Mouse (Mus musculus) inflammation-experienced regulatory T-cells, adult 6 months (primary cell): ENCODE measurements around the gene Vmn2r7. TPM values are rescaled to one million over a fixed set of nuclear protein-coding genes. Genes with fewer than 3 reads are reported as not detected.
"Not testable (repeated sequence)": the region's sequence is repeated elsewhere in the genome, so short reads cannot be mapped to it uniquely, and the experiment has no call there.

Source experiments
- ATAC-seq: one replicate; pipeline ENCODE4 v1.8.0; 2017
- polyA plus RNA-seq, 3 experiments: library from polyadenylated mRNA; unstranded; fragments of 100-300 nt; shearing (Covaris generic); gene quantifications; one replicate each; pipeline ENCODE4 v1.2.1; 2017

Vmn2r7 gene
- not detected for polyA plus RNA-seq

DNA sequence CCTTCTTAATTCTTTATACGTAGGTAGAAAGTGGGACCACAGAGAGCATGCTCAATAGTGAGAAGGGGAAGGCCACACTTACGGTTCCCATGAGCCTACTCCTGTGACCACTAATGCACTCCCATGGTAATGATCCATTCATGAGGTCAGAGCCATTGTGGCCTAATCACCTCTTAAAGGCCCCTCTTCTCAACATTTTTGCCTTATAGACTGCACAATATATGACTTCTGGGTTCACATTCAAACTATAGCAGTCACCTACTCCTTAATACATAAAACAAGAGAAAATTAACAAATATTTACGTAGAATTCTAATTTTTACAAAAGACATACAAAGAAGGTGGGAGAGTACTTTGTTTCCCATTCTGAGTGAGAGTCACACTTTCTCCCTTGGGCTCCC lies at the start of gene Vmn2r7:
TSS of gene Vmn2r7 (minus strand) at position 101 of the 400 bp plus-strand sequence.
- not testable (repeated sequence) for ATAC-seq

DNA sequence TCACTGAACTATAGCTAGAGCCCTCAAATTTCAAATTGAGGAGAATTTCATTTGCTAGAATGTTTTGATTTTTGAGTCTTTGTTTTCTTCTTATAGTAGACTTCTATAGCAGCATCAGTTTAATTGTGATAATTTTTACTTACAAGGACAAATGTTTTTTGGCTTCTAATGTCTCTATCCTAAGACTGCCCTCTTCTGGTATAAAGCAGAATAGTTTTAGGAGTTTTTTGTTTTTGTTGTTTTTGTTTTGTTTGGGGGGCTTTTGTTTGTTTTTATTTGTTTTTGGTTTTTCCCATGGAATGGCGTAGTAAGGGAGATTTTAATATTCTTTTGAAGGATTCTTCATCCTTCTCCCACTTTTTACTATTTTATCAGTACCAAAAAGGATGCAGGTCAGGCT lies 45.2 kb upstream of the Vmn2r7 start:
- ATAC-seq = no peak

DNA sequence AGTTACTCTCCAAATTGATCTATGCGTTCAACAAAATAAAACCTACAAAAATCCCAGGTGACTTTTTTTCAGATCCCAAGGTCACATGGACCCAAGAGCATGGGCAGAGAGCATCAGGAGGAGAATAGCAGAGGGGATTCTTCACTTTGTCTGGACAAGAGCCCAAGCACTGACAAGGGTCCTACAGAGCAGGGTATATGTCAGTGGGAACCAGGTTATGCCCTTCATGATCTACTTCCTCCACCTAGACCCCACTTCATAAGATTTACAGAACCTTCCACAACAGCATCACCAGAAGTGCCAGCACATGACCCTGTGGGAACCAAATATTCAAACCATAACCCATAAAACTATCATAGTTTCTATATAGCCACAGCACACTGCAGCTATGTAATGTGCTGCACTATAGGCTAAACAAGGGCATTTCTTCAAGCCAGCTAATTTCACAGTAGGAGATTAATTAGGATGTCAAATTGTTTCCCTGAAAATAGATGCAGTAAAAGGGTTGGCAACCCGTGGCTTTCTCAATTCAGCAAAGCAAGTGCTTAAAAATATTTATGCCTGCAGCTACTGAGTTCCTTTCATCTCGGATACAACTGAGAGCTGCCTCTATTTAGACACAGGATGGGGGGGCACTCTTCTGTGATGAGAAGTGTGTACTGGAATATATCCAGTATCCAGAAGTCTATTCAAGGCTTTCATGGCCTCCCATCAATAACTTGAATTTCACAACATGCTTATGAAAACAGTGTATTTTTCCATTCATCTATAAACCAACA lies 33.8 kb upstream of the Vmn2r7 start:
- ATAC-seq = no peak

DNA sequence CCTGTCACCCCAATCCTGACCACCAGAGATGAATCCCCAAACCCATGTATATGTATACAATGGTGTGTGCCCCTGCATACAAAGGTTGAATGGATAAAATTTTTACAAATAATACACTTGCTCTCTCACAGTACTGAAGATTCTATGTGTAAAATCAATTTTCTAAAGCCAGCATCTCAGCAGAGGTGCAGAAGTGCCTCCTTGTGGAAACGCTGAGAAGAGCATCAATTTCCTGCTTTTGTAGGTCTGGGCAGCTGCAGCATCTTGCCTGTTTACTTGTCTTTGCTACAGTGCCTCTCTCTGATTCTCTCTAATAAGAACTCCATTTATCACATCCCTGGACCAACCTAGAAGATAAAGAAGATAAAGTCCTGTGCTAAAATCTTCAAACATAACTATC lies 32.1 kb upstream of the Vmn2r7 start:
- ATAC-seq = no peak

DNA sequence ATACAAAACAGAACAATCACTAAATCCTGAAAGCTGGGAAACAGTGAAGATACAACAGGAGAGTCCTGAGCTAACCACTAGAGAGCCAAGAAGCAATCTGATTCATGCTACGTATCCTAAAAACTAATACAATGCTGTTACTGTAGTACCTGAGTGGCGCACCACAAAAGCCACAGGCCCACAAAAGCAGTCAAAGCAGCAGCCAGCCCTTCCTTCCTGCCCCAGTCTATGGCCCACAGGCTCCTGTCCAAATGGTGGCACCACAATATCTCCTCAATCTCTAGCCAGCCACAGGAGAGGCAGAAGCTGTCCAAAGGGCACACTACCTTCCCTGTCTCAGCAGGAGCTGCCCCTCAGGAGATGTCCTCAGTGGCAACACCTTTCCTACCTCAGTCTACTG lies 1.7 kb downstream of the Vmn2r7 start:
- ATAC-seq = no peak

DNA sequence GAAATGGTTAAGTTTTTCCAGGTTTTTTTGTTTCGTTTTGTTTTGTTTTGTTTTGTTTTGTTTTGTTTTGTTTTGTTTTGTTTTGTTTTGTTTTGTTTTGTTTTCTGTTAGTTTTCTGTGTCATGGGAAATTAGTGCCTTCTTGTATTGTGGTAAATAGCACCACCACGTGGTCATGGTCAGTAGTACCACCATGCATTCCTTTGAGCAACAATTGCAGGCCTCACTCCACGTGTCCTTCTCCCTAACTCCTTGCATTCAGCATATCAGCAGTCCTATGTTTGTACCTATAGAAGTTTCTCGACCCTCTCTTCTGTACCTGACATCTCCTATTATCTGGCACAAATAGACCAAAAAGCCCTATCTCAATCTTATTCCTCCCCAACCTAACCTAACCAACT lies 2.3 kb downstream of the Vmn2r7 start:
- no peak for ATAC-seq

DNA sequence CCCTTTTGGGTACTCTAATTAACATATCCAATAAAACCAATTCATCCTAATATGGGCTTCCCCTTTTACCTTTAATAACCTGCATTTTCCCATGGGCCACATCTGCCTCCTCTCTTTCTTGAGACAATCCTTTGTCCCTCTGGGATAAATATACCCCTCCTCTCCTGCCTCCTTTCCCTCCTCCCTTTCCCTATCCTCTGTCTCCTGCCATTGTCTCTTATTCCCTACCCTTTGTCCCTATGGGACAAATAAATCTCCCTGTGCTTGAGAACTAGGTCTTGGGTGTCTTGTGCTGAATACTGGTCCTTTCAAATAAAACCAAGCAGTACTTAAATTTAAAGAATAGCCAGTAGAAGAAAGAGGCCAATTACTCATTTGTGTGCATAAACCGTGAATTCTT lies 13.4 kb downstream of the Vmn2r7 start:
- no peak for ATAC-seq

DNA sequence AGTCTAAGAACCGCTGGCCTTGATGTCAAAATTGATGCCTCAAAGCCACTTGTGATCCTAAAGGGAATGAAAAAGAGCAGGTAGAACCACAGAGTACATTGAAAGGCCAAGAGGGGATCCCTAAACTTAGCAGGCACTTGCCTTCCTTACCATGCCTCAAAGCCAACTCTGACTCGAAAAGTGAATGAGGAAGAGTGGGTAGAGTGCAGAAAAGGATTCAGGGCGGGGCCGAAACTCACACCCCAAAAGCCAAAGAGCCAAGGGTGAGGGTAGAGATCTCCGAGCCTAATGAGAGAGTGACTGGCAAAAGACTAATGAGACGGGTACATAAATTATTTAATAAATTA lies 53.3 kb downstream of the Vmn2r7 start:
- ATAC-seq = no peak

DNA sequence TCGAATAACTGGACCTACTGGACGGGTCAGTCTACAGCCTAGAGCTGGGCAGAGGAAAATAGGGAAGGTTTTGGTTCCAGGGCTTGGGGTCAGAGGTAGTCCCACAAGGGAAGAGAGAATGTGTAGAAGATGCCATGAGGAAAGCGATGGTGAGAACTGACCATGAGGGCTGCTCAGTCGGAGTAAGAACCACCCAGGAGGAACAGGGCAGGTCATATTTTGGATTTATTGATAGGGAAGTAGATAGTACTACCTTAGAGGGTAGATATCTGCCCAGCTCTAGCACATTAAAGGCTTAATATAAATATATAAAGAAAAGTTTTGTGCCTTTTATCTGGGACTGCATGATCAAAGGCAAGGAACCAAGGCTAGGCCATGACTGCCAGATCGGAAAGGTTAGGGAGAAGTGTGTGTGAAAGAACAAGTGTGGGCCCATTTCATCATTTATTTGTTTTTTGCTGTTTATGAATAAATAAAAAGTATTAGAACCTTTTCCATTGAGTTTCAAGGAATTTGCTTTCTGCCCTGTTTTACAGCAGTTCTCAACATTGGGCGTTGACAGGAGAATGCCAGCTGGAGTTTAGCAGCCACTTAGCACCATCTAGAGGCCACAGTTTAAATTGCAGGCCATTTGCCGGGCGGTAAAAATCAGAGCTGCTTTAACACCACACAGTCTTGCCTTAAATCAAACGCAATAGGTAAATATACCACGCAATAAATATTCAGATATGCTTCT lies 53.9 kb downstream of the Vmn2r7 start:
- ATAC-seq = no peak

DNA sequence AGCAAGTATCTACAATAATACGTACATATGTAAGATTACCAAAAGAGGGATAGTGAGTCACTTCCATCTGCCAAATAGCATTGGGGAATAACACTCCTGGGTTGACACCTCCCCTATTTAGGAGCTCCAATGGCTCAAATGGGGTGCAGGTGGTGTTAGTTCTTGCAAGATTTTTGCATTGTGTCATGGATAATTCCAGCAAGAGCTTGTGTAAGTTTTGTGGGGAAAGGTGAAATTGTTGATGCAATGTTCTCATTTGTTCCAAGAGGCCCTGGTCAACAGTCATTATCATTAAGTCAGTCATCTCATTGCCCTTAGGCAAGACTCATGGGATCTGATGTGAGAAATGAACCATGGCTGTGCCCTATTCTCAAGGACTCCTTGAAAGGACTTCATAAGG lies 61.7 kb downstream of the Vmn2r7 start:
- no peak for ATAC-seq

DNA sequence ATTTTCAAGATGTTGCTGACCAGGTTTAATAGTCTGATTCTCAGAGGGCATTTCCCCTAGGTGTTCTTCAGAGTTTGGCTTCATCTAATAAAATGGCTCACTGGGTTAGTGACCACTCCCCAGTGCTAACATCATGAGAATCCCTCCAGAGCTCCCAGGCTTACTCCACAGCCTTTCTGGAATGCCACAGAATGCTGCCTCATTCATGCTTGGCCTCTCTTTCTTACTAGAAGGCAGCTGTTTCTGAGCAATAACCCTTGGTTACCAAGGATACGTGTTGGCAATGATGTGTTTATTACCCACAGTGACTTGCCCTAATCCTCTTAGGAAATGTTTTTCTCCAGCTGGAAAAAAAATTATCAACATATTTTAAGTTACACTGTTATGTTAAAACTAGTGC lies 72.4 kb downstream of the Vmn2r7 start:
- no peak for ATAC-seq

DNA sequence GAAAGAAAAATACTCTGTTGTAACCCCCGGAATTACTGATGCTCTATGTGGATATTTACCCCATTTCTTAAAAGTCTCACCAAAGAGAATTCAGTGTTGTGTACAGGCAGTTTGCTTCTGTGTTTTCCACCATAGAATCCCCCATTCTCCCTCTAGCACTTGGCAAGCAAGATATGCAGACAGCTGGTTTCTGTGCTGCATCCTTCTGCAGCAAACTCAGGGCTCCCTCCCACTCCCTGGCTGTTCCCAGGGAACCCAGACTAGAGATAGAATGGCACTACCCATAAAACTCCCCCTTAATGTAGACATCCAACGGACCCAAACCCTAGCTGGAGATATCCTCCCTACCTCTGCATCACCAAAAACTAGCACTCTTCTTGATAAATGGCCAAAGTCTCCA lies 88.4 kb downstream of the Vmn2r7 start:
- ATAC-seq = no peak

DNA sequence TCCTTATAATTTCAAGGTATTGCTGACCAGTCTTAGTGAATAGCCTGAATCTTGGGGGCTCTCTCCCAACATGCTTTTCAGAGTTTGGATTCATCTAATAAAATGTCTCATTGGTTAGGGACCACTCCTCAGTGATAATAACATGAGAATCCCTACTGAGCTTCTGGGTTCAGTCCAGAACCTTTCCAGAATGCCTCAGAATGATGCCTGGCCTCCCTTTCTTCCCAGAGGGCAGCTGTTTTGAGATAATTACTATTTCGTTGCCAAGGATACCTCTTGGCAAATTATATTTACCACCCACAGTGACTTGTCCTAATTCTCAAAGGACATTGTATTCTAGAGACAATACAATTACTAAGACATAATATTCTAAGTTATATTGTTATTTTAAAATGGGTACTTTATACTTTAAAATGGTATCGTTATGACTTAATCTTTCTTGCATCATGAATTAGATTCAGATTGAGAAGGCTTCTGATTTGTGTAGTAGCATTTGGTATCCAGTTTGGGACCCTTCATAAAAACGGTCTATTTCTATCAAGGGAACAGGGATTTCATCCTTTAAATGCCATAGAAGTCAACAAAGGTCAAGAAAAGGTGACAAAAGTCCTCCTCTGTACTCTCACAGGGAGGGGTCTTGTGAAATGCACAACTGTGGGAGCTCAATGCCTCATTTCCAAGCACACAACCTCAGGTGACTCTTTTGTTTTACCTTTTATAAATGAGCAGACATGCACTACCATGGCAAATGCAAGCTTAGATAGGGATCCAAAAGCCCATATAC lies 117.2 kb downstream of the Vmn2r7 start:
- ATAC-seq = not testable (repeated sequence)

DNA sequence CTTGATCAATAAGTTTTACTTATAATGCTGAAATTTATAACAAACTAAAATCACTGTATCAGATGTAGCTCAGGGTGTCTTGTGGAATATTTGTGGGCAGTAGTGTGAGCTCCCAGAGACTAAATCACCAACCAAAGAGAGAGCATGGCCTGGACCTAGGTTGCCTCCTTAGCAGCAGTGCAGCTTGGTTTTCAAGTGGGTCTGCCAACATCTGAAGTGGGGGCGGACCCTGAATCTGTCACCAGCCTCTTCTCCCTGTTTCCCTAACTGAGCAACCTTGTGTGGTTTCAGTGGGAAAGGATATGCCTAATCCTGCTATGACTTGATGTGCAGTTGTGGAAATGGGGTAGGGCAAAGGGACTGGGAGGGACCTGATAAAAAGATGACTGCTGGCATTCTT lies 118.8 kb downstream of the Vmn2r7 start:
- not testable (repeated sequence) for ATAC-seq

DNA sequence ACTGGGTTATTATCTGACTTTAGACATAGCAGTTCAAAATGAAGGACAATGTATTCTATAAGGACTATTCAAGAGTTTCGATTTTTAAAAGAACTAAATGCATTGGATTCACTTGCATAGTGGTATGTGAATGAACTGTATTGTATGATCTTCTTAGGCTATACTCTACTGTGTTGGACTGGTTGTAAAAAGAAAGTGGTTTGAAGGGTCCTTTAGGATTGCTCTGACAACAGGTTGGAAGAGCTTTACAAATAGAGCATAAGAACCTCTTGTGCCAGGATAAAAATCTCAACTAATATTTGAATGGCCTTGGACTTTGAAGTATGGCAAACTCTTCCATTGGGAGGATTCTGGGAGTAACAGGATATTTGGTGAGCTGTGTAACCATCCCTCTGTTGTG lies 168.5 kb downstream of the Vmn2r7 start:
- not testable (repeated sequence) for ATAC-seq
